In the genomic region with DNA sequence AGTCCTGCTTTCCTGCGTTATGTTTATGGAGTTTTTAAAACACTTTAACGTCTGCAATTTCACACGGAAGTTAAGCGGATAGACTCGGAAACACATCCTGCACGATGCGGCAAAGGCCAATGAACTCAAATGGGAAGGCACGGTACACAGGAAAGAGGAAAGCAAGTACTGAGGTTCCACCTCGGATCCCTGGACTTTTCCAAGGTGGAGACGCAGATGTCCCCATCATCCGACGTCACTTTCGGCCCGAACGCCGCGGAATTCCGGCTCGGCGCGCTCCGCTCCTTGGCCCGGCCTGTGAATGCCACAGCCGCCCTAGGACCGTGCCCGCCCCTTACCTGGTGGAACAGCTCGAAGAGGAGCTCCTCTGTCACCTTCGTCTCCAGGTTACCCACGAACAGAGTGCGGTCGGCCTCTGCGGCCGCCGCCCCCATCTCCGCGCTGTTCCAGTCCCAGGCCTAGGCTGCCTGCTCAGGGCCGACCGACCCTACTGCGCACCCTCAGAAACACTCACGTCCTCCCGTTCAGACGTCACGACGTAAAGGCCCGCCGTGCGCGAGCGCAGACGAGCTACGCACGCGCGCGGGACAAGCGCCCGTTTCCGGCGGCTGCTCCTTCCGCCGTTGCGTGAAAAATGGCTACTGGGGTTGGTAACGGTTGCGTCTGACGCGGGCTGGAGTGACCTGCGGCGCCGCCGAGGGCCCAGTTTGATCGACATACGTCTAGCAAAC, we compare ENCODE assay signal across 8 mouse cellular contexts. TPM values are rescaled to one million over a fixed set of nuclear protein-coding genes. Genes with fewer than 3 reads are reported as not detected.
DNase-seq lines count a peak whose midpoint lies in the region; ATAC-seq and TF ChIP-seq lines count a peak whose summit lies in the region.

Rbm7 (minus strand) TSS at position 483 of the 731 bp plus-strand sequence.
Gm5617 (plus strand) TSS at position 626 of the 731 bp plus-strand sequence.

- H3K27me3 ChIP-seq in MEL (ENCODE audit: control insufficient read depth in 1 of 2, insufficient read depth in 2 of 2, low read length in 2 of 2), result no peaks in the 10 kb centered on the region
- no peaks in the 10 kb centered on the region for H3K27me3 ChIP-seq in lung, embryonic 16.5 days (ENCODE audit: control insufficient read depth, insufficient read depth, low read depth, low read length)

- peak within 1 kb of the TSS; percentile 55 for H3K27ac ChIP-seq in MEL (ENCODE audit: control insufficient read depth, low read depth, low read length)
- H3K27ac ChIP-seq in lung, embryonic 16.5 days (ENCODE audit: low read length), result peak within 1 kb of the TSS; percentile 89

- H3K4me3 ChIP-seq in MEL (ENCODE audit: control insufficient read depth in 1 of 2, insufficient read depth in 1 of 2, low read depth in 2 of 2, low read length in 2 of 2), result peak within 1 kb of the TSS; percentile 92 to 97
- peak within 1 kb of the TSS; percentile 75 for H3K4me3 ChIP-seq in lung, embryonic 16.5 days (ENCODE audit: low read length)

- peak; percentile 96 for DNase-seq in MEL (ENCODE audit: low read depth, low spot score)
- peak; percentile 93 for DNase-seq in cerebellum, adult 8-10 months
- peak; percentile 95 for DNase-seq in forelimb bud, embryonic 11.5 days (ENCODE audit: low read depth, low spot score)
- DNase-seq in layer of hippocampus, adult 9-10 months (ENCODE audit: low spot score), result peak; percentile 72
- DNase-seq in ovary, postnatal 10 days (ENCODE audit: low spot score), result peak; percentile 88
- DNase-seq in thymus, postnatal 14 days, result peak; percentile 95

- peaks cover 4 to 12% of the 10 kb centered on the region in 2 experiments for H3K4me1 ChIP-seq in MEL (ENCODE audit: control insufficient read depth in 1 of 2, insufficient read depth in 2 of 2, low read length in 2 of 2)
- H3K4me1 ChIP-seq in lung, embryonic 16.5 days (replicated peaks; ENCODE audit: control insufficient read depth, insufficient read depth, low read length), result peaks cover 13% of the 10 kb centered on the region

- ATAC-seq in hematopoietic stem cell, adult 5-6 weeks (replicated peaks in 1 of 2; ENCODE audit: insufficient read depth in 1 of 2, low FRiP score in 2 of 2, low TSS enrichment in 1 of 2, low read depth in 1 of 2, poor library complexity in 2 of 2, severe bottlenecking in 2 of 2), result peak; percentile 97 to 99
- ATAC-seq in lung, embryonic 16.5 days (ENCODE audit: low read depth), result peak; percentile 100

- TF ChIP-seq RAD21 in MEL (IDR thresholded peaks at IDR 0.05; ENCODE audit: low read depth, low read length), result no peak

- peak within 1 kb of the TSS; percentile 91 for H3K9ac ChIP-seq in MEL (ENCODE audit: control insufficient read depth, low read depth, low read length, poor library complexity, severe bottlenecking)
- H3K9ac ChIP-seq in lung, embryonic 16.5 days (ENCODE audit: low read length), result peak within 1 kb of the TSS; percentile 96

- TF ChIP-seq POLR2A in MEL (IDR thresholded peaks at IDR 0.05; ENCODE audit: control insufficient read depth in 1 of 2, insufficient read depth in 1 of 2, low read depth in 1 of 2, low read length in 2 of 2, poor library complexity in 1 of 2), result peak; percentile 73 to 85

- H3K79me2 ChIP-seq in MEL (ENCODE audit: control insufficient read depth, insufficient read depth, low read length, poor library complexity), result peaks cover 14% of the 10 kb centered on the region

- no peak for TF ChIP-seq CTCF in MEL (IDR thresholded peaks at IDR 0.05 in 2 of 3, conservative IDR thresholded peaks at IDR 0.05 in 1 of 3; ENCODE audit: control insufficient read depth in 1 of 3, insufficient read depth in 1 of 3, low read depth in 2 of 3, low read length in 3 of 3, poor library complexity in 1 of 3, severe bottlenecking in 1 of 3)

- peak within 1 kb of the TSS; percentile 78 for H3K4me2 ChIP-seq in lung, embryonic 16.5 days (ENCODE audit: low read depth, low read length)

- no peak; a peak in 1 of 4 replicates for TF ChIP-seq EP300 in MEL (IDR thresholded peaks at IDR 0.05; ENCODE audit: low read depth in 1 of 2, low read length in 2 of 2)

- no peaks in the 10 kb centered on the region for H3K9me3 ChIP-seq in MEL (replicated peaks; ENCODE audit: insufficient read depth, low read length)
- no peaks in the 10 kb centered on the region for H3K9me3 ChIP-seq in lung, embryonic 16.5 days (ENCODE audit: control insufficient read depth, low read length)

- peaks cover 14 to 27% of the 10 kb centered on the region in 2 experiments for H3K36me3 ChIP-seq in MEL (ENCODE audit: control insufficient read depth in 1 of 2, insufficient read depth in 2 of 2, low read length in 2 of 2)
- H3K36me3 ChIP-seq in lung, embryonic 16.5 days (ENCODE audit: control insufficient read depth, insufficient read depth, low read length), result peaks cover 23% of the 10 kb centered on the region

- WGBS in lung, embryonic 16.5 days, result under 1% methylated on average over 72 of the region's 72 CpGs

TF ChIP-seq in MEL, 35 proteins besides CTCF, POLR2A, EP300 and RAD21 (continues in another document):
- TF ChIP-seq BHLHE40 (IDR thresholded peaks at IDR 0.05; ENCODE audit: borderline replicate concordance, low read depth, low read length), result no peak
- no peak for TF ChIP-seq TAL1 (IDR thresholded peaks at IDR 0.05; ENCODE audit: low read length)
- TF ChIP-seq SIN3A (IDR thresholded peaks at IDR 0.05; ENCODE audit: low read length), result peak; percentile 45; the same call in 1 of the 2 replicates
- TF ChIP-seq MXI1 (IDR thresholded peaks at IDR 0.05; ENCODE audit: low read depth, low read length), result no peak; the same call in 1 of the 2 replicates
- TF ChIP-seq ZNF384 (IDR thresholded peaks at IDR 0.05; ENCODE audit: low read depth, low read length), result no peak
- TF ChIP-seq TBP (IDR thresholded peaks at IDR 0.05; ENCODE audit: low read depth, low read length), result peak; percentile 45; the same call in 1 of the 2 replicates
- peak; percentile 87 for TF ChIP-seq HCFC1 (IDR thresholded peaks at IDR 0.05; ENCODE audit: low read depth, low read length)
- peak; percentile 46; the same call in 1 of the 2 replicates for TF ChIP-seq MYC (IDR thresholded peaks at IDR 0.05; ENCODE audit: low read depth, low read length)
- TF ChIP-seq TCF12 (IDR thresholded peaks at IDR 0.05; ENCODE audit: low read depth, low read length), result no peak; the same call in 1 of the 2 replicates
- no peak for TF ChIP-seq GABPA (IDR thresholded peaks at IDR 0.05; ENCODE audit: low read depth, low read length)
- TF ChIP-seq JUND (IDR thresholded peaks at IDR 0.05; ENCODE audit: low read depth, low read length), result no peak
- peak; percentile 74; the same call in 1 of the 2 replicates for TF ChIP-seq ELF1 (IDR thresholded peaks at IDR 0.05; ENCODE audit: low read depth, low read length)
- peak; percentile 65; the same call in 1 of the 2 replicates for TF ChIP-seq KAT2A (conservative IDR thresholded peaks at IDR 0.05; ENCODE audit: low read depth, low read length)
- no peak for TF ChIP-seq E2F4 (IDR thresholded peaks at IDR 0.05; ENCODE audit: borderline replicate concordance, low read depth, low read length)
- no peak for TF ChIP-seq MAX (IDR thresholded peaks at IDR 0.05; ENCODE audit: low read length)
- TF ChIP-seq GATA1 (IDR thresholded peaks at IDR 0.05; ENCODE audit: low read depth, low read length), result no peak
- no peak for TF ChIP-seq UBTF (IDR thresholded peaks at IDR 0.05; ENCODE audit: borderline replicate concordance, insufficient read depth, low read depth, low read length)
- TF ChIP-seq NRF1 (IDR thresholded peaks at IDR 0.05; ENCODE audit: insufficient read depth, low read depth, low read length, poor library complexity, severe bottlenecking), result peak; percentile 92
- TF ChIP-seq SMC3 (IDR thresholded peaks at IDR 0.05; ENCODE audit: low read depth, low read length), result no peak
- TF ChIP-seq NELFE (IDR thresholded peaks at IDR 0.05; ENCODE audit: low read depth, low read length), result peak; percentile 86
- no peak for TF ChIP-seq MAFK (IDR thresholded peaks at IDR 0.05; ENCODE audit: borderline replicate concordance, low read depth, low read length)
- 0 out of 2 replicates have a peak, but pooled peaks have one; percentile 36 for TF ChIP-seq MYB (IDR thresholded peaks at IDR 0.05; ENCODE audit: low read depth, low read length)
- TF ChIP-seq POLR2AphosphoS2 (IDR thresholded peaks at IDR 0.05; ENCODE audit: low read length), result peak; percentile 42
- TF ChIP-seq USF2 (IDR thresholded peaks at IDR 0.05; ENCODE audit: borderline replicate concordance in 1 of 2, insufficient read depth in 1 of 2, low read depth in 1 of 2, low read length in 2 of 2), result no peak
- TF ChIP-seq USF1 (IDR thresholded peaks at IDR 0.05; ENCODE audit: low read depth, low read length), result no peak
- no peak for TF ChIP-seq MEF2A (IDR thresholded peaks at IDR 0.05; ENCODE audit: extremely low read depth, insufficient replicate concordance, low read depth, low read length, poor library complexity, severe bottlenecking)
- TF ChIP-seq ETS1 (IDR thresholded peaks at IDR 0.05; ENCODE audit: low read depth, low read length), result no peak
- TF ChIP-seq ZC3H11A (IDR thresholded peaks at IDR 0.05; ENCODE audit: low read depth, low read length), result no peak
- TF ChIP-seq ZKSCAN1 (IDR thresholded peaks at IDR 0.05; ENCODE audit: low read depth, low read length), result no peak
- peak; percentile 50; the same call in 1 of the 2 replicates for TF ChIP-seq MAZ (IDR thresholded peaks at IDR 0.05; ENCODE audit: low read depth, low read length)
- TF ChIP-seq ZMIZ1 (IDR thresholded peaks at IDR 0.05; ENCODE audit: low read depth, low read length), result peak; percentile 71
- no peak for TF ChIP-seq RCOR1 (IDR thresholded peaks at IDR 0.05; ENCODE audit: low read depth, low read length)
- TF ChIP-seq CHD1 (IDR thresholded peaks at IDR 0.05; ENCODE audit: low read depth, low read length), result no peak
- TF ChIP-seq CHD2 (IDR thresholded peaks at IDR 0.05; ENCODE audit: low read length), result no peak

RNA-seq across cellular contexts. Expression of gene Rbm7, which starts in this region (rescaled TPM):
- 47.3 and 51.3 TPM in 2 replicates for total RNA-seq in MEL (2012; rRNA removed)
- 10 to 100 TPM in 1 of 2 experiments, not detected in 1; 48.4 TPM for polyA plus RNA-seq in MEL (2012; ENCODE audit: insufficient read depth in 1 of 2, insufficient read length in 2 of 2, low read depth in 1 of 2, low replicate concordance in 2 of 2, missing spikeins in 1 of 2)
- total RNA-seq in hematopoietic stem cell, adult 5-6 weeks (2017), result 115 and 125 TPM in 2 replicates
- 130 and 137 TPM in 2 replicates for polyA plus RNA-seq in lung, embryonic 16.5 days (2015; fragmentation: Nextera tagmentation; extraction: Ambion mirVana)

RNA-seq across cellular contexts. Expression of gene Gm5617, which starts in this region (rescaled TPM):
- total RNA-seq in MEL (2012; rRNA removed), result 1.1 and 1.7 TPM in 2 replicates
- 1 to 10 TPM in 1 of 2 experiments, not detected in 1; 1.8 TPM for polyA plus RNA-seq in MEL (2012; ENCODE audit: insufficient read depth in 1 of 2, insufficient read length in 2 of 2, low read depth in 1 of 2, low replicate concordance in 2 of 2, missing spikeins in 1 of 2)
- total RNA-seq in hematopoietic stem cell, adult 5-6 weeks (2017), result 6.4 and 15.6 TPM in 2 replicates
- 30.1 and 34.5 TPM in 2 replicates for polyA plus RNA-seq in lung, embryonic 16.5 days (2015; fragmentation: Nextera tagmentation; extraction: Ambion mirVana)

Comparison
In these comparisons a context has a peak if more than half of its experiments do, and no peak if none do; other contexts are left out.
1. Peak in every context shown above with its lines: DNase-seq, ATAC-seq, H3K4me3 ChIP-seq and H3K27ac ChIP-seq.
2. RNA of gene Gm5617 (polyA plus RNA-seq): 30.1 to 34.5 TPM in lung, embryonic 16.5 days; 1.8 TPM in MEL; every median in the first group is over 10 times any median in the second.